Mouse (Mus musculus) neural tube, embryonic 15.5 days (tissue): ENCODE measurements around the gene Psg22. TPM values are rescaled to one million over a fixed set of nuclear protein-coding genes. Genes with fewer than 3 reads are reported as not detected.
"Not testable (repeated sequence)": the region's sequence is repeated elsewhere in the genome, so short reads cannot be mapped to it uniquely, and the experiment has no call there.

Experiments used
- ATAC-seq: fragments of 200-750 bp; cut with Nextera tagmentation; 2 replicates; pipeline ENCODE4 v1.8.0; 2017; ENCODE audit warnings: mild to moderate bottlenecking, moderate TSS enrichment, moderate library complexity; ENCODE audit not compliant: low FRiP score
- H3K27ac ChIP-seq: fragments of 300-500 bp; sonication (generic); replicated peaks from 2 replicates; pipeline ENCODE4 v1.5.1; 2015; ENCODE audit warnings: mild to moderate bottlenecking, inconsistent platforms
- H3K27me3 ChIP-seq: fragments of 300-500 bp; sonication (generic); replicated peaks from 2 replicates; pipeline ENCODE4 v1.6.1; 2015; ENCODE audit warnings: inconsistent platforms
- H3K36me3 ChIP-seq: fragments of 300-500 bp; sonication (generic); 2 replicates; pipeline ENCODE4 v1.6.1; 2015; ENCODE audit warnings: inconsistent platforms
- H3K4me1 ChIP-seq: fragments of 300-500 bp; sonication (generic); 2 replicates; pipeline ENCODE4 v1.6.1; 2015; ENCODE audit warnings: inconsistent platforms
- H3K4me2 ChIP-seq: fragments of 300-500 bp; sonication (generic); 2 replicates; pipeline ENCODE4 v1.6.1; 2015; ENCODE audit warnings: inconsistent platforms, mild to moderate bottlenecking, moderate library complexity
- H3K4me3 ChIP-seq: fragments of 300-500 bp; sonication (generic); replicated peaks from 2 replicates; pipeline ENCODE4 v1.5.1; 2015; ENCODE audit warnings: mild to moderate bottlenecking, inconsistent platforms
- H3K9ac ChIP-seq: fragments of 300-500 bp; sonication (generic); replicated peaks from 2 replicates; pipeline ENCODE4 v1.6.1; 2015; ENCODE audit warnings: mild to moderate bottlenecking, inconsistent platforms
- H3K9me3 ChIP-seq: fragments of 300-500 bp; sonication (generic); replicated peaks from 2 replicates; pipeline ENCODE4 v1.6.1; 2016; ENCODE audit warnings: inconsistent platforms
- WGBS: fragments of 180-500 bp; shearing (Covaris S2); methylation state at CpG from one replicate; pipeline ENCODE4 v1.1.7; 2015; ENCODE audit warnings: mixed read lengths; 5-methylcytosine and 5-hydroxymethylcytosine counted together
- polyA plus RNA-seq: library from polyadenylated mRNA; unstranded; fragments of >200 nt; fragmentation: Nextera tagmentation; extraction: Ambion mirVana; gene quantifications from 2 replicates; pipeline ENCODE4 v1.2.1, GENCODE M21; 2015

The Psg22 gene
- polyA plus RNA-seq, result not detected in 2 replicates

DNA sequence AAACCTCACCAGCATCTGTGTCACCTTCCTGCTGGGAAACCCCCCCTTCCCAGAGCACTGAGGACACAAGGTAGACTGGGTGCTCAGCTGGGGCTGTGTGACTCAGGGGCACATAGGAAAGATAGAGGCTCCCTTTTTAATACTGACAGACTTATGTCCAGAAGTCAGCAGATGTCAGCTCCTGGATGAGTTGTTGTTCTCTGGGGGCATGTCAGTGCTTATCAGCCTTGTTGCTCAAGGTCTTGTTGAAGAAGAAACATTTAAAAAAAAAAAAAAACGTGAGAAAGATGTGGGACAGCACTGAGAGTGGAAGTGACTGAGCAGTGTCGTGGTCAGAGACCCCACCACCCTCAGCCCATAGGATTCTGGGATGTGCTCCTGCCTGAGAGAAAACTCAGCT lies at the start of gene Psg22:
Gene Psg22, plus strand, starts transcription at position 301 of the 400 bp plus-strand sequence.
- no peaks in the 10 kb centered on the region for H3K9me3 ChIP-seq
- no peak within 1 kb of the TSS for H3K27ac ChIP-seq
- H3K36me3 ChIP-seq, result no peaks in the 10 kb centered on the region
- ATAC-seq, result no peak
- H3K4me1 ChIP-seq, result no peaks in the 10 kb centered on the region
- H3K27me3 ChIP-seq, result no peaks in the 10 kb centered on the region
- H3K4me3 ChIP-seq, result no peak within 1 kb of the TSS
- no peak within 1 kb of the TSS for H3K4me2 ChIP-seq
- no peak within 1 kb of the TSS for H3K9ac ChIP-seq
- WGBS, result 47% methylated on average over 2 of the region's 2 CpGs

DNA sequence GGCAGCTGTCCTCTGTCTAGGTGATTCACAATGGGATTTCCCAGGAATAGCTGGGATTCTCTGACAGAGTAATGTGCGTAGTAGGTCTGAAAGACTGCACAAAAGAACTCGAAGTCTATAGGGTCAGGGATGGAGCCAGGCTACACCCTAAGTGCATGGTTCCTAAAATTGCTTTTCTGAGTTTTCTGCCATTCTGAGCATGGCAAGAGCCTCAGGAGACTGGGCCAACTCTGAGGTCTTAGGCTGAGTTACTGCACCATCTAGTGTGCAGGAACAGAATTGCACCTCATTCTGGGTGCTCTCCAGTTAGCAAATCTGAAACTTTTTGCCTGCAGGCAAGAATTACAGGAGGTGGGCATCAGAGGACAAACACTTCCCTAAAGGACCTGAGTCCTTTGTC lies 38.1 kb upstream of the Psg22 start:
- peak; percentile 50; the same call in 1 of the 2 replicates for ATAC-seq

DNA sequence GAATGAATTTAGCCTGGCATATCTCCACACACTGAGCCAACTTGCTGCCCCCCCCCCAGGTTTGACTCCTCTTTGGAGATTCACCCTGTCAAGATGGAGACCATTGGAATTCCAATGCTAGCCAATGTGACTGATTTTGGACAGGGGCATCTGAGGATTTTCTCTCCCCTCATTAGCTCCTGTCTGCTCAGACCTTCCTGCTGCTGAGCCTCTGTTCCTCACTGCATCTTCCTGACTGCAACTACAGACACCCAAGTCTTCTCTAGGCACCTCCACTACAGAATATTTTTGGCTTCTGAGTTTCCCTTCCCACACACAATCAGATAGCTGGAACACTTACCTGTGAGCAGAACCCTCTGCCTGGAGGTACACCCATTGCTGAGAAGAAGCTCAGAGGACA lies 32.3 kb upstream of the Psg22 start:
- no peak for ATAC-seq

More for the DNA sequence above, 38.1 kb upstream of the Psg22 start:
- Histone ChIP-seq H3K4me1 (no peaks in the 10 kb centered on the region), H3K27me3 (no peaks in the 10 kb centered on the region), H3K36me3 (no peaks in the 10 kb centered on the region), H3K9me3 (no peaks in the 10 kb centered on the region; the same call in 1 of the 2 replicates), H3K27ac (no peak overlapping the region), H3K4me3 (no peak overlapping the region), H3K4me2 (no peak overlapping the region), H3K9ac (no peak overlapping the region)
- 50% methylated on average over 2 of the region's 2 CpGs for WGBS

DNA sequence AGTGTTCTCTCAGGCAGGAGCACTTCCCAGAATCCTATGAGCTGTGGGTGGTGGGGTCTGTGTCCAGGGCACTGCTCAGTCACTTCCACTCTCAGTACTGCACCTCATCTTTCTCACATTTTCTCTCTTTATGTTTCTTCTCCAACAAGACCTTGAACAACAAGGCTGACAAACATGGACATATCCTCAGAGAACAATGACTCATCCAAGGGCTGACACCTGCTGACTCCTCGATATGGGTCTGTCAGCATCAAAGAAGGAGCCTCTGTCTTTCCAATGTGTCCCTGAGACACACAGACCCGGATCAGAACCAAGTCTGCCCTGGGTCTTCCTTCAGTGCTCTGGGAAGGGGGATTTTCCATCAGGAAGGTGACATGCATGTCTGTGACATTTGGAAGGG lies 31.8 kb upstream of the Psg22 start, which contains the start of gene Psg20:
Gene Psg20, minus strand, starts transcription at position 101 of the 400 bp plus-strand sequence.
- H3K4me2 ChIP-seq, result no peak within 1 kb of the TSS
- no peak within 1 kb of the TSS for H3K9ac ChIP-seq
- 66% methylated on average over 2 of the region's 2 CpGs for WGBS
- H3K27ac ChIP-seq, result no peak within 1 kb of the TSS
- H3K27me3 ChIP-seq, result no peaks in the 10 kb centered on the region
- no peak for ATAC-seq
- H3K4me1 ChIP-seq, result no peaks in the 10 kb centered on the region
- no peaks in the 10 kb centered on the region for H3K9me3 ChIP-seq
- H3K36me3 ChIP-seq, result no peaks in the 10 kb centered on the region
- no peak within 1 kb of the TSS for H3K4me3 ChIP-seq

More for the DNA sequence above, 32.3 kb upstream of the Psg22 start:
- no peak overlapping the region for H3K4me2 ChIP-seq
- no peaks in the 10 kb centered on the region for H3K36me3 ChIP-seq
- no peak overlapping the region for H3K9ac ChIP-seq
- no peaks in the 10 kb centered on the region for H3K4me1 ChIP-seq
- no peaks in the 10 kb centered on the region for H3K27me3 ChIP-seq
- no peaks in the 10 kb centered on the region for H3K9me3 ChIP-seq
- no peak overlapping the region for H3K27ac ChIP-seq
- H3K4me3 ChIP-seq, result no peak overlapping the region

DNA sequence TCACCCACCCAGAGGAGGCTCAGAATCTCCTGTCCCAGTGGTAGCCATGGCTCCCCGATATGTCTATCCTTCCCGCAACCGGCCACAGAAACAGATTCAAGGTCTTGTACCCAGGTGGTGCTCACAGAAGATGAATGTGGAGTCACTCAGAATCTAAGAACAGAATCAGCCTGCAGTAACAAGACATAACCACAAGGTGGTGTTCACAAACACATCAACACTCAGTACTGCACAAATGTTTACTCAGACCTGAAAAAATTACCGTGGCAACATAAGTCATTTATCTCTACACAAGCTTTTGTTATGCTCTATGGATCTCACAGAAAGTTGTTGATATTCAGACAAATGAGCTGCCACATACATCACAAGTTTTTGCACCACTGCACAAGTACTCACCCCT lies 7.6 kb upstream of the Psg22 start:
- H3K36me3 ChIP-seq, H3K9me3 ChIP-seq, H3K27me3 ChIP-seq, ATAC-seq, H3K4me2 ChIP-seq, H3K9ac ChIP-seq, H3K4me3 ChIP-seq, H3K27ac ChIP-seq, H3K4me1 ChIP-seq: not testable (repeated sequence)
- WGBS, result 77% methylated on average over 4 of the region's 4 CpGs

DNA sequence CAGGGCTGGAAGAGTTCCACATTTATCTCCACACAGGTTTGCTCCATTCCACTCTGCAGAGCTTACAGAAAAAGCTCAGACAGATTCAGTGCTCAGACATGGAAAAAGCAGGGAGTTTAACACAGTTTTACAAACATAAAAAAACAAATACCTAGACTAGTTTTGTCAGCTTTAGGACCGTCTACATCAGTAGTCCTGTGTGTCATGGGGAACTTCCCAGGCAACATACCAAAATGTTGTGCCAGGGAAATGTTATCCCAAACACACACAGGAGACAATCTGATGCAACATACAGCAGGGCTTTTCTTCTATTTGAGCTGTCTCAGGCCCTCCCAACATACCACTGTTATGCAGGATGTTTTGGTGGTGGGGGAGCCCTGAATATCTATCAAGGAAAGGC lies 7.0 kb upstream of the Psg22 start:
- H3K27me3 ChIP-seq, result no peaks in the 10 kb centered on the region
- no peak overlapping the region for H3K9ac ChIP-seq
- H3K27ac ChIP-seq, result no peak overlapping the region
- no peaks in the 10 kb centered on the region for H3K36me3 ChIP-seq
- H3K4me1 ChIP-seq, result no peaks in the 10 kb centered on the region
- no peaks in the 10 kb centered on the region for H3K9me3 ChIP-seq
- 81% methylated on average over 1 of the region's 1 CpGs for whole genome bisulfite sequencing
- no peak overlapping the region for H3K4me3 ChIP-seq
- ATAC-seq, result no peak
- no peak overlapping the region for H3K4me2 ChIP-seq

DNA sequence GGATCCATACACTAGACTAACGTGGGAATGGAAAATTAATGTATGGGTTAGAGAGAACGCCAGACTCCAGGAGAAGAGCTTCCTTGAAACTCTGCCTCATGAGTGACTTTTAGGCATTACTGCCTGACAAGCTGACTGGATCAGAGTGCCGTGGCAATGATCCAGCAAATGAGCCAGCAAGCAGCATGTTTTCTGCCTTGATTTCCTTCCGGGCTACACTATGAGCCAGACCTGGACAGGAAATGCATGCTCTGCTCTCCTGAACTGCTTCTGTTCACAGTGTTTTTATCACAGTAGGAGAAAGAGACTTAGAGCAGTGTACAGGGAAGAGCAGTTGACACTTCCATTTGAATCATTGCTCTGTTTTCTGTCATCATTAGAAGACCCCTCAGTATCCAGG lies 2.3 kb upstream of the Psg22 start:
- no peaks in the 10 kb centered on the region for H3K27me3 ChIP-seq
- no peak overlapping the region for H3K4me3 ChIP-seq
- 77% methylated on average over 4 of the region's 4 CpGs for WGBS
- no peak overlapping the region for H3K27ac ChIP-seq
- H3K4me1 ChIP-seq, result no peaks in the 10 kb centered on the region
- H3K36me3 ChIP-seq, result no peaks in the 10 kb centered on the region
- no peak overlapping the region for H3K9ac ChIP-seq
- H3K9me3 ChIP-seq, result no peaks in the 10 kb centered on the region
- H3K4me2 ChIP-seq, result no peak overlapping the region
- no peak for ATAC-seq

DNA sequence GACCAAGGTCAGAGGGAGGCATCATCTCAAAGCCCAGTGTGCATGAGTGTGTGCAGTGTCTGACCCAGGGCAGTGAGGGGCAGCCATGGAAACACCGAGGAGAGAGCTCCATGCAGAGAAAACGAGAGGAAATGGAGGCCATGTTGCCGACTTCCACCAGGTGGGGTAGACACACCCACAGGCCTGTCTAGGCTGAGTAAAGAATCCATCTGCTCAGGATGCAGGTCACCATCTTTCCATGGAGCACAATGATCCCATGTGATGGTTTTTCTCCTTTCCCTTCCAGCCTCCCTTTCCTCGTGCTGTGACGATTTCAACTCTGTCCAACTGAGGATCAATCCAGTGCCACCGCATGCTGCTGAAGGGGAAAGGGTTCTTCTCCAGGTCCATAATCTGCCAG lies 6.1 kb downstream of the Psg22 start:
- no peak overlapping the region for H3K4me2 ChIP-seq
- no peak for ATAC-seq
- H3K4me3 ChIP-seq, result no peak overlapping the region
- no peak overlapping the region for H3K9ac ChIP-seq
- H3K4me1 ChIP-seq, result no peaks in the 10 kb centered on the region
- no peaks in the 10 kb centered on the region for H3K36me3 ChIP-seq
- H3K9me3 ChIP-seq, result no peaks in the 10 kb centered on the region
- 87% methylated on average over 6 of the region's 6 CpGs for WGBS
- no peak overlapping the region for H3K27ac ChIP-seq
- no peaks in the 10 kb centered on the region for H3K27me3 ChIP-seq

DNA sequence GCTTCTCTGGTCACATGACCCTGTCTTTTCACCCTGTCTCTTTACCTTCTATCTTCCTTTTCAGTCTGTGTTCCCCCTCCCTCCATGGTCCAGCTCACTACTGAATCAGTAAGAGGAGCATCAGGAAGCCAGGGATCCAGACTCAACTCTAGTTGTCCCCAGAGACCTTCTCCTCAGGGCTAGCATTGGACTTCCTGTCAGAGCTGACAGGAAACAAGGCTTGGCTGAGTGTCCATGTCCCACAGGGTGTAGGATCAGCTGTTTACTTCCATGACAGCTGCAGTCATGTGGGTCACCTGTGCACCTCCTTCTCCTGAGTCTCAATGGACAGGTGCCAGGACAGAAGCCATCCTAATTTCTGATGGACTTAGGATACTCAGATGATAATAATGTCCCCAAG lies 8.0 kb downstream of the Psg22 start:
- H3K36me3 ChIP-seq, ATAC-seq, H3K4me1 ChIP-seq, H3K9me3 ChIP-seq, H3K27ac ChIP-seq, H3K4me2 ChIP-seq, H3K4me3 ChIP-seq, H3K27me3 ChIP-seq, H3K9ac ChIP-seq: not testable (repeated sequence)

DNA sequence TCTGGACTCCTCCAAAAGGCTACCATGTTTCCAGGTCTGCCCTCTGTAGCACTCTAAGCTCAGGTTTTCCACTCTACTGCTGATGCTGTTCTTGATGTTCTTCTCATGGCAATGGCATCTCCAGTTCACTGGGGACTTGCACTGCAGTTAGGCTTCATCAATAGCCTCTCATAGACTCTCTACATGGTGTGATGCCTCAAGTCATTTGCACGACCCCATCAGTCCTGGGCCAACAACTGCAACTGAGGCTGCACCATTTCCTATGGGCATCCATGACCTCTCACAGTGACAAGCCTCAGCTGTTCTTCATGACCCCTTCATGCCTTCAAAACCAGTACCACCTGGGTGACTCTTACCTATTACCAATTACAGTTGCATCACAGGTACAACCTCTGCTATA lies 10.5 kb downstream of the Psg22 start:
- ATAC-seq, result no peak
- Histone ChIP-seq H3K9me3 (no peaks in the 10 kb centered on the region), H3K9ac (no peak overlapping the region), H3K27me3 (no peaks in the 10 kb centered on the region), H3K4me3 (no peak overlapping the region), H3K27ac (no peak overlapping the region), H3K36me3 (no peaks in the 10 kb centered on the region), H3K4me2 (no peak overlapping the region), H3K4me1 (no peaks in the 10 kb centered on the region)
- 71% methylated on average over 1 of the region's 1 CpGs for WGBS

DNA sequence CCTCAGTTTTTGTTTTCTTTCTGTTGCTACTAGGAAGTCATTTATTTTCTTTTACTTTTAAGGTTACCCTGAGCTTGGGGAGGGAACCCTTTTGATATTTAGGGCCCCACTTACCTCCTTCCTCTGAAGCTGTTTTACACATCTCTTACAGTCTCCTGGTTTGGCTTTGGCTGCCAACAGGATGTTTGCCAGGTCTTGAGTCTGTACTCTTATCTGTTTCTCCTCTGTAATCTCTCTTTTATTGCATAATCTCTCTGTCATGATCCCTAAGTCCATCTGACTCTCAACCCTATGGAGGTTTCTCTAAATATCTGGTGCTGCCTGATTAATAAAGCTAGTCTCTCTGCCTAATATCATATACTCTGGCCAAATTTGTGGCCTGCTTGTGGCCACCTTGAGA lies 15.2 kb downstream of the Psg22 start:
- no peak for ATAC-seq
- no peaks in the 10 kb centered on the region for H3K36me3 ChIP-seq
- H3K4me2 ChIP-seq, result no peak overlapping the region
- H3K4me1 ChIP-seq, result no peaks in the 10 kb centered on the region
- no peak overlapping the region for H3K9ac ChIP-seq
- no peak overlapping the region for H3K27ac ChIP-seq
- no peak overlapping the region for H3K4me3 ChIP-seq
- no peaks in the 10 kb centered on the region for H3K27me3 ChIP-seq
- H3K9me3 ChIP-seq, result no peaks in the 10 kb centered on the region

DNA sequence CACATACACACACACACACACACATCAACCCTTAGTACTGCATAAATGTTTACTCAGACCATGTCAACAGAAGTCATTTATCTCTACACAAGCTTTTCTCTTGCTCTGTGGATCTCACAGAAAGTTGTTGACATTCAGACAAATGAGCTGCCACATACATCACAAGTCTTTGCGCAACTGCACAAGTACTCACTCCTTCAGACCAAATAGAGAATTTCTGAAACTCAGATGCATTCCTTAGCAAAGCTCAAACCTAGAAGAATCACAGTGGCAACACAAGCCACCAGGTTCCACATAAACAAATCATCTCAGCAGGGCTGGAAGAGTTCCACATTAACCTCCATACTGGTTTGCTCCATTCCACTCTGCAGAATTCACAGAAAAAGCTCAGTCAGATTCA lies 16.6 kb downstream of the Psg22 start:
- no peaks in the 10 kb centered on the region for H3K4me1 ChIP-seq
- H3K27me3 ChIP-seq, result no peaks in the 10 kb centered on the region
- H3K4me3 ChIP-seq, result no peak overlapping the region
- H3K36me3 ChIP-seq, result no peaks in the 10 kb centered on the region
- no peak for ATAC-seq
- H3K27ac ChIP-seq, result no peak overlapping the region
- WGBS, result 92% methylated on average over 1 of the region's 1 CpGs
- H3K9ac ChIP-seq, result no peak overlapping the region
- no peaks in the 10 kb centered on the region for H3K9me3 ChIP-seq
- H3K4me2 ChIP-seq, result no peak overlapping the region
